Mouse (Mus musculus) gastrocnemius, postnatal 4 days (tissue): ENCODE results near the gene Olfr1344. TPM values are rescaled to one million over a fixed set of nuclear protein-coding genes. Genes with fewer than 3 reads are reported as not detected.
A peak's percentile ranks its signal among the peaks of the same experiment; 100 is the strongest.
"Not testable (repeated sequence)": the region's sequence is repeated elsewhere in the genome, so short reads cannot be mapped to it uniquely, and the experiment has no call there.

ENCODE experiments used
- DNase-seq, 2 experiments: peaks; one replicate each; pipeline ENCODE4 v3.0.0; 2021 to 2022; ENCODE audit warnings: low spot score in 2 of 2, mixed read lengths in 2 of 2
- long read RNA-seq, 2 experiments: library from polyadenylated mRNA; stranded (forward); transcript quantifications; one replicate each; pipeline ENCODE4 v2.0.0; 2021
- total RNA-seq, 2 experiments: library from RNA; stranded (reverse); gene quantifications; 2 replicates each; pipeline ENCODE4 v1.2.3; 2021

Olfr1344 gene
- total RNA-seq: not detected
- long read RNA-seq, experiment 1: 0 reads
- long read RNA-seq, experiment 2: 0 reads

DNA sequence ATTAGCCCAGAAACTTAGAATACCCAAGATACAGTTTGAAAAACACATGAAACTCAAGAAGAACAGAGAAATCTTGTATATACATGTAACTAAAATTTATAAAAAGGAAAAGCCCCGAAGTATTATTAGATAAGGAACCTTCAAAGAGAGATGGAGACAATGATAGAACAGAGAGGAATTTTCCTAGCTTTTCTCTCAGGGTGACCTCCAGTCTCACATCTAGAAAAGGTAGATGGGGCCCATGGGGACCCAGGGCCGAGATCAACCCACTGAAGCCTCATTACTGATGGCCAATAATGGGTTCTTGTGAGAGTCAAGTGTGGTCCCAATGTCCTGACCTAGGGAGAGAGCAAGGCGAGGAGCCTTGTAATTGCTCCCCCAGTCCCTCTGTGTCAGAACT is at the start of gene Olfr1344:
Olfr1344 (plus strand) TSS at position 301 of the 400 bp plus-strand sequence.
- no peak for DNase-seq

- DNase-seq: no peak
These were observed 49.5 kb upstream of the Olfr1344 start for GRCm38 (mm10) chr7:6388971-6389370.

DNA sequence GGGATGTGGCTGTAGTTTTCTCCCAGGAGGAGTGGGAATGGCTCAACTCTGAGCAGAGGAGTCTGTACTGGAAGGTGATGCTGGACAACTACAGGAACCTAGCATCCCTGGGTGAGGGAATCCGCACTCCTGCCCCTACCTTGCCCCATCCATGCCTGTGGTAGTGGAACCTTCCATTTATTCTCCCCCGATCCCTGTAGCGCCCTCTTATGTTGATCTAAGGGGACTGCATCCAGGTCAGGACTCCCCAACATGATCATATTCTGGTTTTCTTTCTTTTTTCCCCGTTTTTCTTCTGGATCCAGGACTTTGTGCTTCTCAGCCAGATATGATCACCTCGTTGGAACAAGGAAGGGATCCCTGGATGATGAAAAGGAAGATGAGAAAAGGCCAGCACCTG is 49.0 kb upstream of the Olfr1344 start:
- no peak for DNase-seq

- peak in 1 of 2 experiments; percentile 24 for DNase-seq
These were observed 40.2 kb upstream of the Olfr1344 start, which contains the start of gene Smim17 for GRCm38 (mm10) chr7:6397996-6398975. Gene Smim17, plus strand, starts transcription at chr7:6398715.

DNA sequence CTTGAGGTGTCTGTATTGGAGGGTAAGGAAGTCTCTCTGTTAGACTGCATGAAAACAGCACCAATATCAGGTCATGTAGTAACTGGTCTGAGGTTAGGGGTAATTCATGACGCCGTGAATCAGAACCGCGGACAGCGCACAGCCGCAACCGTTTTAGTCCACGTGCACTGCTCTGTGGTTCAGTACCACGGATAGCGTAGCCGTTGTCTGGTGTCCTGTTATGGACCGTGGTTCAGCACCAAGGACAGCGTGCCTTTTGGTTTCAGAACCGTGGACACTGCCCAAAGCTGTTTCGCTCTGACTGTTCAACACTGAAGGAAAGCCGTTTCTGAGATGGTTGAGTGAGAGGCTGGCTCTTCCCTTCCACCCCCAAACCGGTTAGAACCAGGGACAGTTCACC is 28.4 kb upstream of the Olfr1344 start, which contains the start of gene Gm20715:
Gm20715 (plus strand) TSS at position 235 of the 400 bp plus-strand sequence.
- DNase-seq: peak; percentile 88 to 96

DNA sequence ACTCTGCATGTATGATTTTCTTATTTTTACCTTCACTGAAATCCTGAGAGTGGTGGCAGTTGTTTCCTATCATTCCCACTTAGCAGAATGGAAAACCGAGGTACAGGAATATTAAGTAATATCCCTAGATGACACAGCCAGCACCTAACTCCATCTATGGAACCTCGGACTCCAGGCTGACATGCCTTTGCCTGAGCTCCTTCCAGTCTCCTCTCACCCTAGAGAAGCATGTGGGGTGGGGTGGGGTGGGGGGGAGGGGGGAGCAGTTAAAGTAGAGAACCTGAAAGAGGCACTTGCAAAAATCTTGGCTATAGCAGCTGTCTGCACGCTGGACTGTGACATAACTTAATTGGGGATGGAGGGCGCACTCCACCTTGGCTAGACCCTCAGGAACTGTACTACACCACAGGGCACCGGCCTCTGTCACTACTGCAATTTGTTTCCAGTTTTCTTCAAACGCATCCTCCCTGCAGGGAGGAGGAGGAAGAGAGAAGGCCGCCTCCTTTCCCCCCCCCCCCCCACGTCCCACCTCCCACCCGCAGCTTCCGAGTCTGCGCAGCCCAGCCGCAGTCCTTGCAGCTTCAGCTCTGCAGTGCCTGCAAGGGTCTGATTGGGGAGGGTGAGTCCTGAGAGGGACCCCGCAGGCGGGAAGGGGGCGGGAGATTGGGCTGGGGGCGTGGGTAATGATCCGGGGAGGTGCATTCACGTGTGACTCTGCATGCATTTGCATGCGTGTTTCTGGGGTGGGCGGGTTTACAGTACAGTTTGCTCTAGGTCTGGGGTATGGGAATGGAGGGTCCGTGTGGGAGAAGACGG is 23.7 kb upstream of the Olfr1344 start:
- no peak for DNase-seq

DNA sequence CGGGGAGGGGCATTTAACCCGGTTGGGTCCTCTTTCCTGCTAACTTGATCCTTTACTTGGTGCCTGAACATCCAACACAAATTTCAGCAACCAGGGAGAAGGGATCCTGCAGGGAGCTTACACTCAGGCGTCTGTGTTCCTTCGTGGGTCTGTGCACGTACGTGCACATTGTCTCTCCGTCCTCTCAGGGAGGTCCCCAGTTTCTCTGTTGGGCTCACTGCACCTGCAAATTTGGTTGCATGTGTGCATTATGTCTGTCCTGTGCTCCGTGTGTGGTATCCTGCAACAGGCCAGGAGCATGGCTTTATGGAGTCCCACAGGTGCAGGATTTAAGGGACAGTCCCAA is 23.1 kb upstream of the Olfr1344 start:
- DNase-seq: no peak

GRCm38 (mm10) chr7:6419894-6420293 is 18.6 kb upstream of the Olfr1344 start:
- DNase-seq: no peak

- no peak for DNase-seq
These were observed 9.1 kb upstream of the Olfr1344 start for GRCm38 (mm10) chr7:6429381-6429780.

GRCm38 (mm10) chr7:6430342-6430741 is 8.1 kb upstream of the Olfr1344 start:
- DNase-seq: no peak

- no peak for DNase-seq
These were observed 2.7 kb downstream of the Olfr1344 start for GRCm38 (mm10) chr7:6441173-6441572.

DNA sequence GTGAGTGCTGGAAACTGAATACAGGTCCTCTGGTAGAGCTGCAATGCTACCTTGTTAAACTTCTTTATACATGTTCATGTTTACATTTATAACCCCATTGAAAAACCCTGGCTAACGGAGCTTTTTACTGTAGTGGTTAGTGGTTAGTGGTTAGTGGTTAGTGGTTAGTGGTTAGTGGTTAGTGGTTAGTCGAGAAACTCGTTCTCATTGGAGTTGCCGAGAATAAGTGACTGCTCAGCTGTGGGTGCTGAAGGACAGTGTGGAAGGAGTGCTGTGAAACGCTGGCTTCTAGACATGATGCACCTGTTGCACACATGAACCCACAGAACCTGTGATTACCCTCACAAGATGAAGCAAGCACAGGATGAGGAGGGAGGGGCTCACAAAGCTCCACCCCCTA is 9.3 kb downstream of the Olfr1344 start:
- no peak for DNase-seq

DNA sequence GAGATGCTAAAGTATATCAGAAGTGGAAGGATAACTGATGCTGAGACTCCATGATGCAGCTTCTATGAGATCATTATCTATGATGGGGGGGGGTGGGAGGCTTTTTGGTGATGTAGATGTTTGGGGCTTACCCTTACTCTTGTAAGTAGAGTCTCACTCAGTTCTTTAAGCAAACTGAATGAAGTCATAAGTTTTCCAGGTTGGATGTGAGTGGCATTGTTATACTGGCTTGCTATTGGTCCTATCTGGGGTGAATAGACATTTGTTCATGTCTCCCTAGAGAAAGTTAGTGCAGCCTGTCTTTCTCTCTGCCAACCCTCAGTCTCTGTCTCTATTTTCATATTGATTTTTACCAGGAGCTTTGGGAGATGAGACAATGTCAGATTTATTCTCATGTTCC is 17.4 kb downstream of the Olfr1344 start, which contains the start of gene Olfr1336:
Olfr1336 (plus strand) TSS at position 301 of the 400 bp plus-strand sequence.
- no peak for DNase-seq

DNA sequence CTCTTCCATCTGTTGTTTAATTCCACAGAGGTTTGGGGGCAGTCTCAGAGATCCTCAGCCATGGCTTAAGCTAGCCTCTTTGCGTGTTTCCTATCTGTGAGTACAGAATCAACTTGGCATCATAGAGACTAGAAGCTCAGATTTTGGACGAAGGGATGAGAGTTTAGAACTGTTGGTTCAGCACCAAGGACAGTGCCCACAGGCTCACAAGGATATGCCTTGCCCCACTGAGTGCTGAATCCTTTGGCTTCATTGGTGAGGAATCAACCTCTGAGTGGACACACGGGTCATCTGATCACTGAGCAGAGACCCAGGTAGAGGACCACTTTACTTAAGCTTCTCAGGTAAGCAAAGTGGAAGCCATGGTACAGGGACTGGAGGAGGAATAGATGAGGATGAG is 17.9 kb downstream of the Olfr1344 start:
- no peak for DNase-seq

DNA sequence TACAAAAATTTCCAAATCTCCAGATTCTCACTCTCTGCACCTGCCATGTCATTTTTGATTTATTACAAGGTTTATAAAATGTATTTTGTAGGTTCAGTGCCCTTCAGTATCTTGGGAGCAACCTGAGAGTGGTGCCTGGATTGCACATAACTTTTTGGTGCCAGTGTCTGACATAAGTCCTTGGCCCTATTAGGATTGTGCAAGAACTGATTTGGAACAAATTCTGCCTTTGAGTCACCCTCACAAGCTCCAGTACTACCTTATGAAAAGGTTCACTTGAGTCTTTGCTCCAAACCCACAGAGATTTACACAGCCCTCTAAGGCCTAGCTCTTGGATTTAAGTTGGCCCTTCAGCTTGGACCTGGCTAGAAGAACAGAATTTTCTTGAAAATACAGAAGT is 28.5 kb downstream of the Olfr1344 start, which contains the start of gene Olfr1346:
Olfr1346 (plus strand) TSS at position 151 of the 400 bp plus-strand sequence.
- DNase-seq: no peak

DNA sequence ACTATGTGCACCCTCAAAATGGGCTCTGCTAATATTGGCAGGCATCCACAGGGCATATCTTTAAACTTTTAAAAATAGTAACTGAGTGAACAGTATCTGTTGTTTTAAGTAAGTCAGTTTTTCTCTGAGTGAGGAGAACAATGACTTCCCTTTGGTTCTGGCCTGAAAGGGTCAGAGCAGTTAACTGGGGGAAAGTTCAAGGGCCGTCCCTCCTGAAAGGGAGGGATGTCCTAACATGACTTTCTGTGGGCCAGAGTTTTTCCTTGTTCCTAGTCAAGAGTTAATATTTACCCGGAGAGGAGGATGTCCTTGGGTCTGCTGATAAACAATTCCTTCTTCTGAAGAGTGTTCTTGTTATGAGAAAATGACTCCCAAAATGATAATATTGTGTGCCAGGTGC is 39.1 kb downstream of the Olfr1344 start:
- not testable (repeated sequence) for DNase-seq

DNA sequence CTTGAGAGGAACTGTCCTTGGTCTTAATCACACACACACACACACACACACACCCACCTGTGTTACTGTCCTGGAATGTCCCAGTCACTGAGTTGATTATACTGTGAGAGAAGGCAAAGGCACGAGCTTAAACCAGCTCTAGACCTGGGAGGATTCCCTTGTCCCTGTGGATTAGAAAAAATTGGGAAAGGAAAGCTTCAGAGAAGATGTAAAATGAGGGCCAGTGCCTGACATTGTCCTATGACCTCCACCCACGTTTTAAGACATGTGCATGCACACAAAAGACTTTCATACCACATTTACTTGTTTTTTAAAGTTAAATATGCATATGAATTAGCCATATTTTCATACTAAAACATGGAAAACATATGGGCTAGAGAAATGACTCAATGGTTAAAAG is 48.4 kb downstream of the Olfr1344 start, which contains the start of gene Olfr5:
Olfr5 (minus strand) TSS at position 101 of the 400 bp plus-strand sequence.
- DNase-seq: no peak
